Mouse (Mus musculus) testis, postnatal 14 days (tissue): ENCODE data around the gene Zfp57.

Experiments
- DNase-seq: peaks from one replicate; pipeline ENCODE4 v3.0.0; 2021; ENCODE audit warnings: low spot score

Zfp57 gene

GRCm38 (mm10) chr17:37045611-37046311 is 44.8 kb downstream of the Zfp57 start, which contains the start of gene Gabbr1:
Gene Gabbr1 (plus strand): TSS chr17:37045966.
- peak; percentile 63 for DNase-seq

- DNase-seq: peak; percentile 46
These were observed 45.5 kb downstream of the Zfp57 start for GRCm38 (mm10) chr17:37046312-37047112.

GRCm38 (mm10) chr17:37047332-37047976 is 46.5 kb downstream of the Zfp57 start:
- no peak for DNase-seq

DNA sequence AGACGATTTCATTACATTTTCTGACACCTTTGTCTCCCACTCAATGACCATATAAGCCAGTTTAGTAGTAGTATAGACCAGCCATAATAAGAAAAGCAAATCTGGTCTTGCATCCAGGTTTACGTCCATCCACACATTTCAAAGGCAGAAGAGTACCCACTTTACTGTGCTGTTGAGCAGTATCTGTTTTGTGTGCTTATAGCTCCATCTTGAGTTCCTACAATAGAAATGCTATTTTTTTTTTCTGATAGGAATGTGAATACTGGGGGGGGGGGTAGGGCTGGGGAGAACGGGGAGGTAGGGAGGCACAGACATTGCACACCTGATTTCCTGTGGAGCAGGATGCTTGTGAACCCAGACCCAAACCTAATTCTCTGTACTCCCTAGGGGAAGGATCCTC is 47.0 kb downstream of the Zfp57 start:
- DNase-seq: no peak

- DNase-seq: no peak
These were observed 47.4 kb downstream of the Zfp57 start for GRCm38 (mm10) chr17:37048383-37048782.

- peak; percentile 45 for DNase-seq
These were observed 48.8 kb downstream of the Zfp57 start for GRCm38 (mm10) chr17:37049570-37050310.

GRCm38 (mm10) chr17:37050399-37050798 is 49.4 kb downstream of the Zfp57 start:
- peak; percentile 73 for DNase-seq

DNA sequence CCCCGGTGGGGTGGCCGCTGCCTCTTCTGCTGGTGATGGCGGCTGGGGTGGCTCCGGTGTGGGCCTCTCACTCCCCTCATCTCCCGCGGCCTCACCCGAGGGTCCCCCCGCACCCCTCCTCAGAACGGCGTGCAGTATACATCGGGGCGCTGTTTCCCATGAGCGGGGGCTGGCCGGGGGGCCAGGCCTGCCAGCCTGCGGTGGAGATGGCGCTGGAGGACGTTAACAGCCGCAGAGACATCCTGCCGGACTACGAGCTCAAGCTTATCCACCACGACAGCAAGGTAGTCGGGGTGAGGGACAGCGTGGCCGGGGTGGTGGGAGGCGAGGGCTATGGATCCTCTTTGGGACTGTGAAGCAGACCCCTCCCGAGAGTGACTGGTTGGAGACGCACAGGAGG is 49.9 kb downstream of the Zfp57 start:
- no peak for DNase-seq

DNA sequence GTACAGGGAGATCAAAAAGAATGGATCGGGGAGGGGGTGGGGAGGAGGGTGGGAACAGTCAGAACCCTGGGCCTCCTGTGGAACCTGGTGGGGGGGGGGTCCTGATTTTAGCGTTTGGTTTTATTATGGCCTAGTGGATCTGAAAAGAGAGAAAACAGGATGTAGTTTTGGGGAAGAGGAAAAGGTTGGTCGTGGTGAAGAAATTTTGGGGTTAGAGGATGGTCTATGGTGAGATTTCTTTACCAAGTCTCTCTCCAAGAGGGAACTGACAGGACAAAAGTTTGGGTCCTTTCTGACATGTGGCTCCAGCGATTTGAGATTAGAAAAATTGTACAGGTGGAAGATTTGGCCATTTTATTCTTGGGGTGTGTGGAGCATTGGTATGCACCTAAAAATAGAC is 50.8 kb downstream of the Zfp57 start:
- no peak for DNase-seq

GRCm38 (mm10) chr17:37056957-37057356 is 56.0 kb downstream of the Zfp57 start:
- no peak for DNase-seq
